ENCODE assay signal across 32 mouse cellular contexts in the genomic region with DNA sequence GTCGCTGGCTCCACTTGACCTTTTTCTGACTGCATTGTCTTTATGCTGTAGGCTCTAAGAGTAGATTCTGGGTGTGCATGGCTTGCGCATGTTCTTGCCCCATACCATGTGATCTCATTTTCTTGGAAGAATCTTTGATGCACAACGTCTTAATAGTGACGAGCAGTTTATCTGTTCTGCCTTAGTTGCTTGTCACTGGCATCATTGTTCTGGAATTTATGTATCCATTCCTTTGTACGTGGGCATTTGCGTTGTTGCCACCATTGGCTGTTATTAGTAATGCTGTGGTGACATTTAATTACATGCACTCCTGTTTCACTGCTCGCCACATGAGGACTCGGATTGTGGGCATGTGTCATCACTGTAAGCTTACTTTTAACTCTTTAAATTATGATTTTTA. TPM values are rescaled to one million over a fixed set of nuclear protein-coding genes. Genes with fewer than 3 reads are reported as not detected.
A peak's percentile ranks its signal among the peaks of the same experiment; 100 is the strongest.
DNase-seq lines count a peak whose midpoint lies in the region; TF ChIP-seq lines count a peak whose summit lies in the region.
"Had no signal": no experiment of that assay in that cellular context is flagged by ENCODE, and none has a peak within 500 bp of the region (broad histone marks: within the 10 kb centered on the region; RNA-seq: fewer than 3 reads in every experiment).

No protein-coding gene starts in this region.

- H3K4me1 ChIP-seq in heart, embryonic 10.5 days: peaks cover 34% of the 10 kb centered on the region

- intact Hi-C loops in heart, postnatal 25 days (cut with DNase I): no loop called here

- 0 out of 2 replicates have a peak, but pooled peaks cover 2% of the 10 kb centered on the region for H3K36me3 ChIP-seq in heart, embryonic 10.5 days
- H3K36me3 ChIP-seq in C2C12 (ENCODE audit: control insufficient read depth, insufficient read depth) (no peaks in the 10 kb centered on the region), myocyte (ENCODE audit: control insufficient read depth, insufficient read depth) (no peaks in the 10 kb centered on the region)
- H3K36me3 ChIP-seq: heart, embryonic 13.5 days; hindbrain, embryonic 13.5 days; intestine, embryonic 15.5 days had no signal

- H3K4me2 ChIP-seq in myocyte (ENCODE audit: low read depth): peak overlapping the region; percentile 19
- H3K4me2 ChIP-seq: forebrain, embryonic 13.5 days; heart, embryonic 13.5 days; hindbrain, embryonic 13.5 days; intestine, embryonic 15.5 days had no signal

- no peaks in the 10 kb centered on the region for H3K27me3 ChIP-seq in heart, embryonic 10.5 days (ENCODE audit: insufficient read depth, poor library complexity, severe bottlenecking)
- no peaks in the 10 kb centered on the region for H3K27me3 ChIP-seq in C2C12 (ENCODE audit: control insufficient read depth, insufficient read depth, insufficient read length)
- no peaks in the 10 kb centered on the region for H3K27me3 ChIP-seq in myocyte (ENCODE audit: control insufficient read depth, insufficient read depth, insufficient read length)
- H3K27me3 ChIP-seq: CH12.LX; forebrain, embryonic 13.5 days; heart, embryonic 13.5 days; hindbrain, embryonic 13.5 days; intestine, embryonic 15.5 days had no signal

- TF ChIP-seq POLR2A in myocyte (IDR thresholded peaks at IDR 0.05; ENCODE audit: insufficient read length, low read depth): no peak

- H3K4me3 ChIP-seq in heart, embryonic 10.5 days: no peak overlapping the region
- H3K4me3 ChIP-seq in C2C12 (ENCODE audit: insufficient read depth, poor library complexity, severe bottlenecking) (no peak overlapping the region), myocyte (no peak overlapping the region)
- H3K4me3 ChIP-seq: forebrain, embryonic 10.5 days; forebrain, embryonic 13.5 days; heart, embryonic 13.5 days; hindbrain, embryonic 10.5 days; hindbrain, embryonic 13.5 days; intestine, embryonic 15.5 days had no signal

- no peak for TF ChIP-seq CTCF in C2C12 (IDR thresholded peaks at IDR 0.05; ENCODE audit: control insufficient read depth, insufficient read depth, insufficient read length)

- H3ac ChIP-seq in C2C12 (ENCODE audit: control insufficient read depth, insufficient read length, low read depth) (no peak overlapping the region), myocyte (ENCODE audit: control insufficient read depth, insufficient read length) (no peak overlapping the region)

- peaks cover 93% of the 10 kb centered on the region for H3K79me3 ChIP-seq in C2C12 (ENCODE audit: low read depth)

- 90% methylated on average over 8 of the region's 8 CpGs for WGBS in heart, embryonic 10.5 days

- H3K27ac ChIP-seq in heart, embryonic 10.5 days: no peak overlapping the region
- H3K27ac ChIP-seq: forebrain, embryonic 10.5 days; forebrain, embryonic 13.5 days; heart, embryonic 13.5 days; hindbrain, embryonic 10.5 days; hindbrain, embryonic 13.5 days; intestine, embryonic 15.5 days had no signal

- H3K9me3 ChIP-seq in heart, embryonic 10.5 days: no peaks in the 10 kb centered on the region
- H3K9me3 ChIP-seq: forebrain, embryonic 10.5 days; forebrain, embryonic 13.5 days; G1E; heart, embryonic 13.5 days; hindbrain, embryonic 10.5 days; hindbrain, embryonic 13.5 days; intestine, embryonic 15.5 days had no signal

- peak; percentile 67 for DNase-seq in heart, embryonic 10.5 days (ENCODE audit: low spot score)
- no peak for DNase-seq in heart, postnatal 25 days (ENCODE audit: low spot score)
- peak; percentile 21 for DNase-seq in 3134 (ENCODE audit: extremely low read depth, insufficient read length, low spot score)
- DNase-seq in frontal cortex, postnatal 14 days (ENCODE audit: low spot score in 2 of 2): no peak
- DNase-seq: adrenal gland, adult 8-10 months; adrenal gland, postnatal 25 days; cerebellum, adult 11-12 months; cerebellum, adult 8-10 months; cerebellum, postnatal 10 days; gastrocnemius, postnatal 10 days; heart, adult 18-20 months; heart, postnatal 36 days; kidney, adult 11 months had no signal

- peaks cover 100% of the 10 kb centered on the region for H3K79me2 ChIP-seq in C2C12 (ENCODE audit: control insufficient read depth, insufficient read depth)
- peaks cover 93% of the 10 kb centered on the region for H3K79me2 ChIP-seq in myocyte (ENCODE audit: control insufficient read depth, insufficient read depth)

TF ChIP-seq in C2C12, 6 proteins besides CTCF, POLR2A, EP300 and RAD21:
- TF ChIP-seq MAX (IDR thresholded peaks at IDR 0.05) (peak; percentile 40), FOSL1 (IDR thresholded peaks at IDR 0.05; ENCODE audit: insufficient read depth, low read length, poor library complexity, severe bottlenecking) (no peak), CEBPB (IDR thresholded peaks at IDR 0.05; ENCODE audit: low read depth) (peak; percentile 49), MYOG (IDR thresholded peaks at IDR 0.05; ENCODE audit: control insufficient read depth, extremely low read depth, insufficient read length) (no peak), USF1 (IDR thresholded peaks at IDR 0.05; ENCODE audit: low read depth) (peak; percentile 46), MYOD1 (IDR thresholded peaks at IDR 0.05; ENCODE audit: control insufficient read depth, insufficient read length, low read depth) (no peak)

TF ChIP-seq in myocyte, 11 proteins besides CTCF, POLR2A, EP300 and RAD21:
- 0 out of 2 replicates have a peak, but pooled peaks have one; percentile 1 for TF ChIP-seq CEBPB (IDR thresholded peaks at IDR 0.05; ENCODE audit: insufficient read depth, poor library complexity, severe bottlenecking)
- no peak for TF ChIP-seq MAX (IDR thresholded peaks at IDR 0.05; ENCODE audit: low read depth)

RNA-seq across cellular contexts. Expression of a gene that starts 7.1 kb away (rescaled TPM):
- 18.1 and 21.0 TPM in 2 replicates for polyA plus RNA-seq in heart, embryonic 10.5 days (2016; fragmentation: Nextera tagmentation; extraction: Ambion mirVana)
- total RNA-seq in heart, postnatal 25 days (2021): 100 to 1,000 TPM; 143 to 145 TPM
- polyA plus RNA-seq in C2C12 (2012; fragmentation: generic; extraction: Trizol) (20.3 TPM), myocyte (2012; fragmentation: generic; extraction: Trizol) (19.0 TPM)

RNA-seq across cellular contexts. Expression of a gene that starts 52.9 kb away (rescaled TPM):
- polyA plus RNA-seq in heart, embryonic 10.5 days (2016; fragmentation: Nextera tagmentation; extraction: Ambion mirVana): 7.5 and 12.1 TPM in 2 replicates
- 10 to 100 TPM; 13.9 to 15.8 TPM for total RNA-seq in heart, postnatal 25 days (2021)
- 0.88 TPM for polyA plus RNA-seq in C2C12 (2012; fragmentation: generic; extraction: Trizol)
- 1.5 TPM for polyA plus RNA-seq in myocyte (2012; fragmentation: generic; extraction: Trizol)

RNA-seq across cellular contexts. Expression of a gene that starts 53.3 kb away (rescaled TPM):
- polyA plus RNA-seq in heart, embryonic 10.5 days (2016; fragmentation: Nextera tagmentation; extraction: Ambion mirVana): not detected in 2 replicates
- total RNA-seq in heart, postnatal 25 days (2021): not detected
- polyA plus RNA-seq in C2C12 (2012; fragmentation: generic; extraction: Trizol) (not detected), myocyte (2012; fragmentation: generic; extraction: Trizol) (not detected)
- total RNA-seq: adrenal gland, adult 8-10 months; adrenal gland, postnatal 25 days; CH12.LX; G1E; gastrocnemius, postnatal 10 days; gastrocnemius, postnatal 4 days; heart, adult 18-20 months; heart, postnatal 36 days had no signal
- polyA plus RNA-seq: activated CD4-positive, CD25-positive, alpha-beta regulatory T cell, adult 4 months; brain, embryonic 14.5 days; embryonic facial prominence, embryonic 11.5 days; embryonic facial prominence, embryonic 14.5 days; forebrain, embryonic 10.5 days; forebrain, embryonic 13.5 days; forebrain, embryonic 16.5 days; frontal cortex, adult 2 months; G1E; heart, embryonic 13.5 days; heart, embryonic 16.5 days; hindbrain, embryonic 10.5 days; hindbrain, embryonic 13.5 days; hindbrain, embryonic 16.5 days; intestine, embryonic 15.5 days had no signal

Comparison
In these comparisons a context has a peak if more than half of its experiments do, and no peak if none do; other contexts are left out.
1. DNase-seq: peak in heart, embryonic 10.5 days (single experiment) and 3134 (single experiment); none in heart, postnatal 25 days (single experiment) and frontal cortex, postnatal 14 days (0 of 2).